Mouse (Mus musculus): ENCODE data around the gene Sema4d.
A peak's percentile ranks its signal among the peaks of the same experiment; 100 is the strongest.
"Not testable (repeated sequence)": the region's sequence is repeated elsewhere in the genome, so short reads cannot be mapped to it uniquely, and the experiment has no call there.

Gene Sema4d

GRCm38 (mm10) chr13:51793425-51793891 is at the start of gene Sema4d:
Sema4d (minus strand) TSS chr13:51793747.
- peak; percentile 83 to 85 for DNase-seq (ENCODE audit: low spot score in 2 of 2)

GRCm38 (mm10) chr13:51843298-51843697 is 49.8 kb upstream of the Sema4d start:
- DNase-seq (ENCODE audit: low spot score in 2 of 2), result no peak

- peak in 1 of 2 experiments; percentile 41 for DNase-seq (ENCODE audit: low spot score in 2 of 2)
Measured at GRCm38 (mm10) chr13:51842773-51843172, 49.2 kb upstream of the Sema4d start.

DNA sequence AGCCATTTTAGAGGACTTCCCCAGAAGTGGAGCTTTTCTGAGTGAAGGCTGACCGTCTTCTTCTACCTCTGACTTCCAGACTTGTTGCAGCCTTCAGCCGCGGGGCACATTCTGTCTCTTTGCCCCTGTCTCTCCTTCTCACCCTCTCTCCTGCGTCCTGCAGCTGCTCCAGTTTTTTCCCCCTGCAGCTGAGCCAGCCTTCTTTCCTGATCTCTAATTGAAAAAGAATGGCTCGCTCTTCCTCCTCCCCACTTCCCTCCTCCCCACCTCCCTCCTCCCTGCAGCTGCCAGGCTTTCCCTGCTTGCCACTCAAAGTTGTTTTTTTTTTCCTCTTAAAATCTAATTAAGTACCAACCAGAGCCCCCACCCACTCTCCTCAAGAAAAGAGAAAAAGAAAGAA is 48.6 kb upstream of the Sema4d start:
- DNase-seq (ENCODE audit: low spot score in 2 of 2), result no peak

GRCm38 (mm10) chr13:51841541-51842115 is 48.1 kb upstream of the Sema4d start:
- DNase-seq (ENCODE audit: low spot score in 2 of 2), result no peak

DNA sequence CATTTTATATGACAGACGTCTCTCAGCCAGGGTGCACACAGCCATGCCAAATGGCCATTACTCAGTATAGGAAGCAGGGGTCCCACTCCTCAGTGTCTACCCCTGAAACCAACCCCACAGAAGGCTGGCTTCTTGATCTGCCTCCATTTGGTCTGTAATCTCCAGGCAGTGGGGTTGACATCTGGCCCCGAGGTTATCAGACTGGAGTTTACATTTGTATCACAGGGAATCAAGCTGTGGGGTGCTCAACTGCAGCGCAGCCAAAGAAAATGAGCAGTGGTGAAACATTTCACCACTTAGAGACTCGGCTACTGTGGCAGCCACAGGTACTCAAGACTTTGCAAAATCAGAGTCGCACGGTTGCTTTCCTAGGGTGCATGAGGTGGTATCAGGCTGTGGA is 47.2 kb upstream of the Sema4d start:
- DNase-seq (ENCODE audit: low spot score in 2 of 2), result no peak

DNA sequence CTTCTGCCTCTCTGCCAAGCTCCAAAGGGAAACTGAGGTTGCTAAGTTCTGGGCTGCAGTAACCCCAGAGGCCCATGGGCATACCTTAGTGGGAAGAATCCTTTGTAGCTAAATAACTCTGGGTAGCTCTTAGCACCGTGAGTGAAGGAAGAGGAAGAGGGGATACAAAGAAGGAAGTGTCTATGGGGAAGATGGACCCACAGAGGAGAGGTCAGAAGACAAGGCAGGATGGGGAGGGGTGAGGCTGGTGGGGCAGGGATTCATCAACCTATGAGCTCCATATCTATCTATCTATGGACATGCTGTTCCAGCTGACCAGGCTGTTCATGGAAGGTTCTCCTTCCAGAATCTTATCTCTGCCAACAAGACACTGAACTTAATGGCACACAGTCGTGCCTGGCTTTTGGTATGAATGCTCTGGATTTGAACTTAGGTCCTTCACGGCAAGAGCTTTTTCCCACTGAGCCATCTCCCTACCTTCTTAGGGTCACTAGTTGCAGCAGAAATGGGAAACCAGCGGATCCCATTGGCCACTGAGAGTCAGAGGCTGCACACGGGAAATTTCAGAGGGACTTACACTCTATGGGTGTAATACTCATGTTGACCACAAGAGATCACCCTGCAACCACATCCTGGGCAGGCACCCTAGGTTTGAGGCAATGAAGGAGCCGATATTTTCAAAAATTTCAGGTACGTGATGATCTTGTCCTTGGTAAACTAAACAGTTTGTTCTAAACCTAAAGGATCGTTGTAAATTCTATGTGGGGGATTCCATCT is 45.9 kb upstream of the Sema4d start:
- peak; percentile 46 to 63 for DNase-seq (ENCODE audit: low spot score in 2 of 2)

DNA sequence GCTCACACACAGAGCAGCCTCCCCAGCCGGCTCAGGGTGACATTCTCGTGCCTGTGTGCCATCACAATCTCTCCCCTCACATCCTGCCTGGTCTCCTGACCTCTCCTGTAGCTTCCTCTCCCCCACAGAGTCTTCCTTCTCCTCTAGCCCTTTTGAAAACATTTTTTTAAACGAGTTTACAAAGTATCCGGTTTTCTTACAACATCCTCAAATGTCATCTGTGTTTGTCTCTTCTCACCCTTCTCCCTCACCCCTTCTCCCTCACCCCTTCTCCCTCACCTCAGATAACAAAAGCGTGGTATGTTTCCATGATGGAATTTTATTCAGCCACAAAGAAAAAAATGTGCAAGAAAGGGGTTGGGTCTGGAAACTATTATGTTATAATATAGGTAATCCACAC is 43.9 kb upstream of the Sema4d start:
- no peak for DNase-seq (ENCODE audit: low spot score in 2 of 2)

DNA sequence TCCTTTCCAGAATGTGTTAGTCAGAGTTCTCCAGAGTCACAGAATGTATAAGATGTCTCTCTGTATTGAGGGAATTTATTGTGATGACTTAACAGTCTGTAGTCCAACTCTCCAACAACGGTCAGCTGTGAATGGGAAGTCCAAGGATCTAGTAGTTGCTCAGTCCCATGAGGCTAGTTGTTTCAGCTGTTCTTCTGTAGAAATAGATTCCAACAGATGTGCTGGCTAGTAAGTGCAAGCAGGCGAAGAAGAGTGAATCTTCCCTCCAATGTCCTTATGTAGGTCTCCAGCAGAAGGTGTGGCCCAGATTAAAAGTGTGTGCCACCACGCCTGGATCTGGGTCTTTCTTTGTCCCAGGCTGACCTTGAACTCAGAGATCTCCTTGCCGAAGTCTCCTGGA is 41.7 kb upstream of the Sema4d start:
- not testable (repeated sequence) for DNase-seq (ENCODE audit: low spot score in 2 of 2)

DNA sequence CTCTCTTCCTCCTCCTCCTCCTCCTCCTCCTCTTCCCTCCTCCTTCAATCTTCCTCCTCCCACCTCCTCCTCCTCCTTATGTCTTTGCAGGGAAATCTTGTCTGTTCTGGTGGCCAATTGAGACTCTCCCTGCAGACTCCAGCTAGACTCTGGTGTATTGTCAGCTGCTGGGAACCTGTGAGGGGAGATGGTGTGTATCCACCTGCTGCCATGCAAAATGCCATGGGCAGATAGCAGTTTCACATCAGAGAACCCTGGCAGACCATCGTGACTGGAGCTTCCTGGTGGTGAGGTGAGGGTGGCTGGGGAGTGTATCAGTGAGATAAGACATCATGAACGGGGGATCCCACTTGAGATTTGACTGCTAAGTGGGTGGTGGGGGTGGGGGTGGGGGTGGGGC is 41.0 kb upstream of the Sema4d start:
- DNase-seq (ENCODE audit: low spot score in 2 of 2), result no peak

DNA sequence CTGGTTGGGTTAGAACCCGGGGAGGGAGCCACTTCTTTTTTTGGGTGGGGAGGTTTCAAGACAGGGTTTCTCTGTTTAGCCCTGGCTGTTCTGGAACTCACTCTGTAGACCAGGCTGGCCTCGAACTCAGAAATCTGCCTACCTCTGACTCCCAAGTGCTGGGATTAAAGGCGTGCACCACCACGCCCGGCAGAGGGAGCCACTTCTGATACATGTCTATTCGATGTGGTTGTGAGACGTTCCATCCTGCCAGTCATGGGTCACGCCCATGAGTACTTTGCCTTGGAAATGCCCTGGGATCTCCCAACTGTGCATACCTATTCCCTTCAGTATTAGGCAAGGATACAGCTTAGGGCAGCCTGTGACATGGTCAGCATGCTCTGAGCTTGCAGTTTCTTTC is 40.5 kb upstream of the Sema4d start:
- not testable (repeated sequence) for DNase-seq (ENCODE audit: low spot score in 2 of 2)

DNA sequence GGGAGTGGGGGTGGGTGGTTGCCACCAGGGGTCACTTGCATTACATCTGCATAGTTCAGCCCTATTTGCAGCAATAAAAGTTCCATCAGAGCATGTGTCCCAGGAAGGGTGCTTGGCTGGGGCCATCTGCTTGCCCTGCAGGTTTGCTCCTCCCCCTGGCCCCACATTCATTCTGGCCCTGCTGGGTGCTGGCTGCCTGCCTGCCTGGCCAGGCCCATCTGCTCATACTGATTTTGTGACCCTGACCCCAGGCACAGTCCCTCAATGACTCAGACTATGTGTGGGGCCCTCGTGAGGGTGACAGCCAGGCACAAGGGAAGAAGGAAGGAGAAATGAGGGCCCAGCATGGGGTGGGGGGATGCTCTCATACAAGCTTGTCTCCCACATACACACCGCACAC is 40.1 kb upstream of the Sema4d start:
- no peak for DNase-seq (ENCODE audit: low spot score in 2 of 2)

DNA sequence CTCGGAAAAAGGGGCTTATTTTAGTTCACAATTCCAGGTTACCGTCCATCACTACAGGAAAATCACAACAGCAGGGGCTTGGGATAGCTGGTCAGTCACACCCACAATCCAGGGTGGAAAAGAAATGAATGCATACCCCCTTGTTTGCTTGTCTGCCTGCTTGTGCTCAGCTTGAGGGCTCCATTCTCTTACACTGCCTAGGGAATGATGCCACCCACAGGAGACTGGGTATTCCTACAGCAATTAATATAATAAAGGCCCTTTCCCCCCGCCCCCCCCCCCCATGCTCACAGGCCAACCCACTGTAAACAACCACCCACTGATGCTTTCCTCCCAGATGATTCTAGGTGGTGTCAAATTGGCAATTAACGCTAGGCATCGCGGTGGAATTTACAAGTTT is 38.9 kb upstream of the Sema4d start:
- DNase-seq (ENCODE audit: low spot score in 2 of 2), result no peak

GRCm38 (mm10) chr13:51830744-51831450 is 37.4 kb upstream of the Sema4d start:
- peak in 1 of 2 experiments; percentile 59 for DNase-seq (ENCODE audit: low spot score in 2 of 2)

- no peak for DNase-seq (ENCODE audit: low spot score in 2 of 2)
Measured at GRCm38 (mm10) chr13:51823822-51824495, 30.4 kb upstream of the Sema4d start.

- DNase-seq (ENCODE audit: low spot score in 2 of 2), result no peak
Measured at GRCm38 (mm10) chr13:51821988-51822387, 28.4 kb upstream of the Sema4d start.

GRCm38 (mm10) chr13:51819351-51819750 is 25.8 kb upstream of the Sema4d start:
- DNase-seq (ENCODE audit: low spot score in 2 of 2), result no peak

DNA sequence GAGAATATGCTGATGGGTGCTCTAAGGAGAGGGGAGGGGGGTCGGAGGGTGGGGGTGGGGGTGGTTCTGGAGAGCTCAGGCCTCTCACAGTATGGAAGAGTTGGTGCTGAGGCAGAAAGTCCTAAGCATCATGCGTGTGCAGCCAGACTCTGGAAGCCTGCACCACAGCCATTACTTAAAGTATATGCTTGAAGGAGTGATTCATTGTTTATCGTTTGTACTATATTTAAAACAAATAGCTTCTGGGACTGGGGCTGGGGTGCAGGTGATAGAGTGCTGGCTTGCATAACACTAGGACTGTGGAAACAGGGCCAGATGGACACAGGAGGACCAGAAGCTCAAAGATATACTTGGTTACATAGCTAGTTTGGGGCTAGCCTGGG is 25.4 kb upstream of the Sema4d start:
- no peak for DNase-seq (ENCODE audit: low spot score in 2 of 2)

GRCm38 (mm10) chr13:51818170-51818943 is 24.8 kb upstream of the Sema4d start:
- no peak for DNase-seq (ENCODE audit: low spot score in 2 of 2)

GRCm38 (mm10) chr13:51816559-51817041 is 23.1 kb upstream of the Sema4d start:
- peak; percentile 64 to 71 for DNase-seq (ENCODE audit: low spot score in 2 of 2)

DNA sequence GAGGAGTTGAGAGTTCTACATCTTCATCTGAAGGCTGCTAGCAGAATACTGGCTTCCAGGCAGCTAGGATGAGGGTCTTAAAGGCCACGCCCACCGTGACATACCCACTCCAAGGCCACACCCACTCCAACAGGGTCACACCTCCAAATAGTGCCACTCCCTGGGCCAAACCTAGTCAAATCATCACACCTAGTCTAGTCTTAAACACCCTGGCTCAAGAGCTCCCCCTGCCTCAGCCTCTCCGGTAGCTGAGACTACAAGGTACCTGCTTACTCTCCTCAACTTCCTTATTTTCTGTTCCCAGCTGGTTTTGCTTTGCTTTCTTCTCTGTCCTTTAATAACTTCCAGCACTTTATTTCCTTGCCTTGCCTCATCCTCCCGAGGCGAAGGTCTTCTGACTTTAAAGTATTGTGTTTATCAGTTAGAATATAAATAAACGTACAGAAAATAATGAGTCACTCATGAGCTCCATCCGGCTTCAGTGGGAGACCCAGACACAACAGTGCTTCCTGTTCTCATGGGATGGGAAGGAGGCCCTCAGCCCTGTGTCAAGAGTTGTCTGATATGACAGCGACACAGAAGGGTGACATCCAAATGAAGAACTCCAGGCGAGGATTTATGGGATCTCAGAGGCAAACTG is 22.4 kb upstream of the Sema4d start:
- no peak for DNase-seq (ENCODE audit: low spot score in 2 of 2)
